Mouse (Mus musculus) C2C12 (cell line): ENCODE results near the gene Lrpap1. TPM values are rescaled to one million over a fixed set of nuclear protein-coding genes. Genes with fewer than 3 reads are reported as not detected.

Experiments used
- H3K27me3 ChIP-seq: one replicate; pipeline ENCODE4 v1.6.1; 2011; ENCODE audit not compliant: control insufficient read depth, insufficient read depth, insufficient read length
- H3K36me3 ChIP-seq: one replicate; pipeline ENCODE4 v1.6.1; 2011; ENCODE audit not compliant: control insufficient read depth, insufficient read depth
- H3K4me3 ChIP-seq: one replicate; pipeline ENCODE4 v1.5.1; 2011; ENCODE audit warnings: mild to moderate bottlenecking, control low read depth; ENCODE audit not compliant: poor library complexity, insufficient read depth, severe bottlenecking
- H3K79me2 ChIP-seq: one replicate; pipeline ENCODE4 v1.6.1; 2011; ENCODE audit not compliant: control insufficient read depth, insufficient read depth
- H3K79me3 ChIP-seq: one replicate; pipeline ENCODE4 v1.6.1; 2011; ENCODE audit warnings: low read depth, control low read depth
- H3ac ChIP-seq: one replicate; pipeline ENCODE3; 2011; ENCODE audit warnings: low read depth; ENCODE audit not compliant: control insufficient read depth, insufficient read length
- CEBPB ChIP-seq: IDR thresholded peaks from one replicate; pipeline ENCODE4 v1.6.1; 2011; ENCODE audit warnings: low read depth, mild to moderate bottlenecking, control low read depth, moderate library complexity
- CTCF ChIP-seq: IDR thresholded peaks from one replicate; pipeline ENCODE4 v1.5.1; 2011; ENCODE audit not compliant: control insufficient read depth, insufficient read depth, insufficient read length
- FOSL1 ChIP-seq: IDR thresholded peaks from one replicate; pipeline ENCODE4 v1.8.0; 2011; ENCODE audit warnings: mild to moderate bottlenecking, low read length; ENCODE audit not compliant: poor library complexity, insufficient read depth, severe bottlenecking
- MAX ChIP-seq: IDR thresholded peaks from one replicate; pipeline ENCODE4 v1.6.1; 2011; ENCODE audit warnings: mild to moderate bottlenecking, control low read depth
- MYOD1 ChIP-seq: IDR thresholded peaks from one replicate; pipeline ENCODE4 v1.6.1; 2011; ENCODE audit warnings: low read depth; ENCODE audit not compliant: control insufficient read depth, insufficient read length
- MYOG ChIP-seq: IDR thresholded peaks from one replicate; pipeline ENCODE4 v1.6.1; 2011; ENCODE audit not compliant: control insufficient read depth, insufficient read length; ENCODE audit errors: extremely low read depth
- USF1 ChIP-seq: IDR thresholded peaks from one replicate; pipeline ENCODE4 v1.6.1; 2011; ENCODE audit warnings: low read depth, mild to moderate bottlenecking, control low read depth, moderate library complexity
- long read RNA-seq, 2 experiments: library from polyadenylated mRNA; unstranded; transcript quantifications; one replicate each; pipeline ENCODE4 v2.0.0; 2019 to 2020
- polyA plus RNA-seq: library from polyadenylated mRNA; unstranded; fragments of >200 nt; fragmentation: generic; extraction: Trizol; gene quantifications from one replicate; pipeline ENCODE4 v1.2.1, GENCODE M21; 2012; ENCODE audit warnings: missing spikeins

The Lrpap1 gene
- 26.5 TPM for polyA plus RNA-seq
- long read RNA-seq, experiment 1, transcript Lrpap1-201 (8 exons, 2,981 nt) = major isoform, 100 of 119 reads
- long read RNA-seq, experiment 1, partial matches to known transcripts = 4 of 119 reads
- long read RNA-seq, experiment 1, other reads (novel, unspliced or antisense) = 15 of 119 reads
- long read RNA-seq, experiment 2, transcript Lrpap1-201 (8 exons, 2,981 nt) = major isoform, 365 of 387 reads
- long read RNA-seq, experiment 2, partial matches to known transcripts = 4 of 387 reads
- long read RNA-seq, experiment 2, other reads (novel, unspliced or antisense) = 17 of 387 reads

DNA sequence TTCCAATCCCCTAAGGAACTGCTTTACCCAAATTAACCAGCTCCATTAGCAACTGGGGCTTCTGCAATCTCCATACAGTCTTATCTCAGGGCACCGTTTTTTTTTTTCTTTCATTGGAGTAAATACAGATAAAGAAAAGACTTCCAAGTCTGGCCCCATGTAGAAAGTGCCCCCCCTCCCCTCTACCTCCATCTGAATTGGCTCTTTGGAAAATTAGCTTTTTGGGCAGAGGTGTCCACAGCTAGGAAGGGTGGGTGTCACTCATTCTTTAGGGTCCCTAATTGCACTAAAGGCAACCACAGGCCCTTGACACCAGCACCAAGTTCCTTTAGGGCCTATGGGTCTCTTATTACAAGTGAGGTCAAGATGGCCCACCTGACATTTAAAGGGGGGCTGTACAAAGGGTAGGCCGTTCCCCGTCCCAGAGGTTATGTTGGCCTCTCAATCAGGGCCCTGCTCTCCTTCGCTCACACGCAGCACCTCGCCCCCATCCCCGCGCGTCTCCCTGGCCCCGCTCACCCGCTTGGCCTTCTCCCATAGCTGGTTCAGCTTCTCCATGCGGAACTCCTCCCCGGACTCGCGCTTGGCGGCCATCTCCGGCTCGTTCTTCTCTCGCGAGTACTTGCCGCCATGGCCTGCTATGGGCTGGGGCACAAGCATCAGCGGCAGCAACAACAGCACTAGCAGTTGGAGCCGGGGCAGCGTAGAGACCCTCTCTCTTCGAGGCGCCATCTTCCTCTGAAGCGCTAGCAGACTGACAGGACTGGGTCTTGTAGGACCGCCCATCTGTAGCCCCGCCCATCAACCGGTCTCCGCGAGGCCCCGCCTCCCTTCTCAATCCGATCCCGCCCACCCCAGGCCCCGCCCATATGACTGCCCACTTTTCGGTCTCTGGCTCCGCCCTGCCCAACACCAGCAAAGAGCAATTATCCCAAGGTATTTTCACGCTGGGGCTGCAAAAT is at the start of gene Lrpap1:
Gene Lrpap1, minus strand, starts transcription at position 807 of the 962 bp plus-strand sequence.
- H3K79me3 ChIP-seq = no peaks in the 10 kb centered on the region
- peak within 1 kb of the TSS; percentile 80 for H3ac ChIP-seq

DNA sequence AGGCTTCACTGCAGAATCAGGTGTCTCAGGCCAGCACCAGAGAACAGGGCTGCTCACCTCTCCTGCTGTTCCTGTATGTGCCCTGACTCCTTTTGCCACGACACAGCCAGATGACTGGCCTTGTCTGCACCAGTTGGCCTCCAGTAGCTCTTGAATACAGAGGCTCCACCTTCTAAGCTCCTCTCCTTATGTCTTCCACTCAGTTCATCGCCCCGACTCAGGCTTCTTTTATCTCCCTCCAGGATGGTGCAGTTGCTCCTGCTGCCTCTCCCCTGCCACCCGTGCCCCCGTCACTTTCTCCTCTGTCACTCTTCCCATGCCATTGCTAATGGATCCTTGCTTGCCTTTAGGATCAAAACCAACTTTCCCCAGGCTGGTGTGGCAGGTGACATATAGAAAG is 44.4 kb upstream of the Lrpap1 start:
- no peak for TF ChIP-seq USF1
- TF ChIP-seq MAX = no peak
- no peak for TF ChIP-seq CTCF
- no peak for TF ChIP-seq CEBPB
- no peak for TF ChIP-seq FOSL1
- TF ChIP-seq MYOD1 = no peak
- no peak for TF ChIP-seq MYOG
- Histone ChIP-seq H3ac (no peak overlapping the region), H3K27me3 (peaks cover 11% of the 10 kb centered on the region), H3K79me2 (no peaks in the 10 kb centered on the region), H3K36me3 (no peaks in the 10 kb centered on the region), H3K4me3 (no peak overlapping the region), H3K79me3 (no peaks in the 10 kb centered on the region)

More for the DNA sequence above, at the start of gene Lrpap1:
- H3K27me3 ChIP-seq = peaks cover 4% of the 10 kb centered on the region
- H3K4me3 ChIP-seq = peak within 1 kb of the TSS; percentile 38
- no peaks in the 10 kb centered on the region for H3K36me3 ChIP-seq
- TF ChIP-seq USF1 (no peak), CTCF (no peak), MYOD1 (no peak), CEBPB (no peak), MYOG (no peak), MAX (no peak), FOSL1 (no peak)
- H3K79me2 ChIP-seq = no peaks in the 10 kb centered on the region

DNA sequence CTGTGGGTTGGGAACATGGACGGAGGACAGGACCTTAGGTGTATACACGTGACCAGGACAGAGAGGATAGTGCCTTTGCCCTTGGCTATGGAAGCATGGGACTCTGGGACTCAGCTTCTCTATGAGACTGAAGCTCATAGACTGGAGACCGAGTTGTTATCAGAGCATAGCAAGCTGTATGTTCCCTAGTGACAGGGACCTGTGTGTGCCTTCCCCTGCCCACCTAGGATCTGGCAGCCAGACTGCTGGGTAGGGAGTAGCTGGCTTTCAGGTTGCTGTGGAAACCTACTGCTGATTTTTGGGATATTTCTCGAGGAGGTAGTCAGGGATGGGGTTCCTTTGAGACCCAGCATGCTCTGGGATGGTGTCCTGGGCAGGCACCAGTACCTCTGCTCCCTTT is 44.0 kb upstream of the Lrpap1 start:
- TF ChIP-seq CTCF = no peak
- TF ChIP-seq FOSL1 = no peak
- no peak for TF ChIP-seq USF1
- TF ChIP-seq CEBPB = no peak
- TF ChIP-seq MYOG = no peak
- no peak for TF ChIP-seq MAX
- TF ChIP-seq MYOD1 = no peak
- no peaks in the 10 kb centered on the region for H3K79me3 ChIP-seq
- H3K36me3 ChIP-seq = no peaks in the 10 kb centered on the region
- no peak overlapping the region for H3ac ChIP-seq
- peaks cover 13% of the 10 kb centered on the region for H3K27me3 ChIP-seq
- H3K79me2 ChIP-seq = no peaks in the 10 kb centered on the region
- H3K4me3 ChIP-seq = no peak overlapping the region

DNA sequence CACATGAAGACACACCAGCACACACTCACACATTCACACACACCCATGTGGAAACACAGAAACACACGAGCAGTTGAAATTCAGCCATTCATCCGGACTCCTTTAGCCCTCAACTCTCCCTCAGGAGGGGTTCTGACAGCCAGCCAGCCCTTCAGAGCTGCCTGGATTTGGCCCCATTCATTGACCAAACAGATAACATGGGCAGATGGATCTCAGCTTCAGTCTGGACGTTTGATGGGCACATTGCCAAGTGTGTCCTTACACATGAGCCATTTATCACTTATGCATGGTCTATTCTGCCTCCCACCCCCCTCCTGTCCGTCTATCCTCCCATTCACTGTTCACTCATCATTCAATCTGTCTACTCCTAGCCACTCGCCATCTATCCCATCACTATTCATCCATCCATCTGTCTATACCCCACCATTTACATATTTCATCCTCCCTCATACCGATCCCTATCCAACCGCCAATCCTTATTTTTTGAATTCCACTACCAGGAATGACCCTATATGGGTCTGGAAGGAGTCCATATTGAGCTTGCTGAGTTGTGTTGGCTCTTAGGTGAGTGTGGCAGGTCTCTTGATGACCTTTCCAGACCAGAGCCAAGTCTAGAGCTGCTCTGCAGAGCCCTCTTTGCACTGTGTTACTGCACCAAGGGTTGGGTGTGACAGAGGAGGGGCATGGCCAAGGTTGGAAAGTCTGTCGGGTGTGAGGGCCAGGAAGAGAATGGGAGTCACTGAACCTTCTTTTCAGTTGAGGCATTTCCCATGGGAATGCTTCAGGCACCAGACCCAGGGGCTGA is 42.6 kb upstream of the Lrpap1 start:
- Histone ChIP-seq H3K4me3 (no peak overlapping the region), H3K36me3 (no peaks in the 10 kb centered on the region), H3K79me2 (no peaks in the 10 kb centered on the region), H3K27me3 (peaks cover 7% of the 10 kb centered on the region), H3ac (no peak overlapping the region), H3K79me3 (no peaks in the 10 kb centered on the region)
- TF ChIP-seq MYOG (no peak), MAX (no peak), FOSL1 (no peak), CEBPB (no peak), MYOD1 (no peak), CTCF (no peak), USF1 (no peak)

DNA sequence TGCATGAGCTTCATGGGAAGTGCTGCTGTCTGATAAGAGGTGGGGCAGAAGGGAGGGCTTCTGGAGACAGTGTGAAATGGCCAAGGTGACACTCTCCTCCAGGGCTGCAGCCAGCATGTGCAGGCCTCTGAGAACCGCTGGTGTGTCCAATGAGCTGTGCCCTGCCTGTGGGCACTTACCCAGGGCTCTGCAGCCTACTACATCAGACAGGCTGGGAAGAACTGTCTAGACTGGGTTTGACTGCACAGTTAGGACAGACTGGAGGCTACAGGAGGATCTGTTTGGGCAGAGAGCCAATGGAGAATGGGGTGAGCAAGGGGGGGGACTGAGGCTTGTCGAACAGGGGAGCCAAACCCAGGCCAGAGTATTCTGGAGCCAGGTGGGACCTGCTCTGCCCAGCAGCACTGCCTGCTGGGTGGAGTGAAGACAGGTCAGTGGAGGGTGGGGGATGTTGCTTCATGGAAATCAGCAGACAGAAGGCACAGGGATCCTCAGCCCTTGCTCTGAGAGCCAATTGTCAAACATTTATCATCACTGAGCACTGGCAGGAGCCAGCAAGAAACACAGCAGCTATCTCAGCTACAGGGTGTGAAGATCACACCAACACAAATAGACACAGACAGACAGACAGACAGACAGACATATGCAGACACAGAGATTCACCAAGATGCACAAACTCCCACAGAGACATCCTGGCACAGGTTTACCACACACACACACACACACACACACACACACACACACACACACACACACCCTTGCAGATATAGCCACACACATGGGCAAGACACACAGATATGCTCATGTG is 41.8 kb upstream of the Lrpap1 start:
- peaks cover 13% of the 10 kb centered on the region for H3K27me3 ChIP-seq
- no peaks in the 10 kb centered on the region for H3K36me3 ChIP-seq
- TF ChIP-seq MYOD1 (no peak), USF1 (no peak), MAX (no peak), CEBPB (no peak), CTCF (no peak), FOSL1 (no peak), MYOG (no peak)
- no peaks in the 10 kb centered on the region for H3K79me2 ChIP-seq
- H3K4me3 ChIP-seq = no peak overlapping the region
- no peak overlapping the region for H3ac ChIP-seq
- no peaks in the 10 kb centered on the region for H3K79me3 ChIP-seq
